Mouse (Mus musculus): ENCODE results near the gene Clec2i. TPM values are rescaled to one million over a fixed set of nuclear protein-coding genes. Genes with fewer than 3 reads are reported as not detected.

Gene Clec2i
- polyA plus RNA-seq, 1 experiment from 2014 or later: 0.40 TPM

DNA sequence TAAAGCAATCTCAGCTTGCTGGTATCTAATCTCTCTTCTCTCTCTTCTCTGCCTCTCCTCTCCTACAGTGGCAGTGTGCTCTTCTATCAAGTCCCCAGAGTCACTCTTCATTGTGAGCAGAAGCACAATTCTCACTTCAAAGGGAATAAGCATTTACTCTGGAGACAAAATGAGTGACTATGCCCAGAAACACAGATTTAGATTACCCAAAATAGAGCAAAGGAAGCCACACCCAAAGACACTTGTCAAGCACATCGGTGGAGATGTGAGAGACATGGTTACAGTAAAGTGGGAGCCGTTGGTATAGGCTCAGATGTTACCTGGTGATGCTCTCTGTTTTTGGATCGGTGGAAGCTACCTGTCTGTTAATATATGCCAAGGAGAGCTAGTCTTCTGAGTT lies 34.6 kb upstream of the Clec2i start:
- Histone ChIP-seq H3K36me3 (ENCODE audit: control insufficient read depth, insufficient read depth, low read length) (no peaks in the 10 kb centered on the region), H3K27ac (ENCODE audit: low read length) (no peak overlapping the region), H3K4me2 (ENCODE audit: low read depth, low read length) (no peak overlapping the region), H3K9ac (ENCODE audit: low read depth, low read length) (no peak overlapping the region), H3K9me3 (ENCODE audit: control insufficient read depth, low read length) (no peaks in the 10 kb centered on the region), H3K4me1 (ENCODE audit: control insufficient read depth, insufficient read depth, low read length) (no peaks in the 10 kb centered on the region), H3K4me3 (ENCODE audit: low read length) (no peak overlapping the region), H3K27me3 (replicated peaks; ENCODE audit: control insufficient read depth, insufficient read depth, low read length) (no peaks in the 10 kb centered on the region)
- ATAC-seq: no peak
- WGBS: 74% methylated on average over 3 of the region's 3 CpGs

DNA sequence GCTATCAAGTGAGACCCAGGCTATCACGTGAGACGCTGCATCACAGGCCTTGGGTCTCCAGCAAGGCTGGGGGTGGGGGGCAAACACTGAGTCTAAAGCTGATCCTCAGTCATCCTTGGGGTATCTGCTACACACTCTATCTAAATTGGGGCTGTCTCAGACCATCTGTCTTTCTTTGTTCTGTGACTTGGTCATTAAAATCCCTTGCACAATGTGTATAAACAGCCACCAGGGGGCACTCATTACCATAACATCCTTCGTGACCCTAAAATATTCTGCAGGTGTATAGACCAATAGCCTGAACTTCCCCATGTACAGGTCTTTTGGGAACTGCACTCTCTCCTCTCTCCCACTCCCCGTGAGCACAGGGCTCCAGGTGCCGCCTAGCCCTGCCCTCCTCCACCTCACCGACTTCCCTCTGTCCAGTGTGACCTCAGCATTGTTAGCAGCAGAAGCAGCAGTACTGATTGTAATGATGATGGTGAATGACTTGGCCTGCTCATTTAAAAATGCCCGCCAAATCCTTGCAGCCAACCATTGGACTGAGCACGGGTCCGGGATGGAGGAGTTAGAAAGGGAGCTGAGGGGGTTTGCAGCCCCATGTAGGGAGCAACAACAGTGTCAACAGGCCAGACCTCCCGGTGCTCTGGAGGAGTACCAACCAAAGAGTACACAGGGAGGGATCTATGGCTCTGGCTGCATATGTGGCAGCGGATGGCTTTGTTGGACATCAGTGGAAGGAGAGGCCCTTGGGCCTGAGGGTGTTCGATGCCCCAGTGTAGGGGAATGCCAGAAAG lies 33.2 kb upstream of the Clec2i start:
- no peak overlapping the region for H3K9ac ChIP-seq (ENCODE audit: low read depth, low read length)
- H3K4me2 ChIP-seq (ENCODE audit: low read depth, low read length): no peak overlapping the region
- no peak overlapping the region for H3K27ac ChIP-seq (ENCODE audit: low read length)
- peak; percentile 43 for ATAC-seq
- no peaks in the 10 kb centered on the region for H3K36me3 ChIP-seq (ENCODE audit: control insufficient read depth, insufficient read depth, low read length)
- WGBS: 54% methylated on average over 12 of the region's 12 CpGs
- H3K9me3 ChIP-seq (ENCODE audit: control insufficient read depth, low read length): no peaks in the 10 kb centered on the region
- no peaks in the 10 kb centered on the region for H3K27me3 ChIP-seq (replicated peaks; ENCODE audit: control insufficient read depth, insufficient read depth, low read length)
- no peaks in the 10 kb centered on the region for H3K4me1 ChIP-seq (ENCODE audit: control insufficient read depth, insufficient read depth, low read length)
- H3K4me3 ChIP-seq (ENCODE audit: low read length): no peak overlapping the region

DNA sequence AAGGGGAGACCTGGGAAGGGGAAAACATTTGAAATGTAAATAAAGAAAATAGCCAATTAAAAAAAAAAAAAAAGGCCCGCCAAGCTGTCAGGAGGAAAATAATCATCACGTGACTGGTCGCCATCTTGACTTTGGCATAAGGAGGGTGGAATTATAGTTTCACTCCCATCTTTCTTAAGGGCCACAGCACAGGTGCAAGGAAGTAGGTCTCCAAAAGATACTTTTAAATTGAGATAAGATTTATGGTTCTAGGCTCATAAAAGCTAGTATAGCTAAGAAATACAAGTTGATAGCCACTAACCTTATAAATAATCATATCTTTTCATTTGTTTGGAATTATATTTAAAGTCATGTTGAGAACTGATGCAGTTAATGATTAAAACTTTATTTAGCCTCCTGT lies 32.5 kb upstream of the Clec2i start:
- Histone ChIP-seq H3K4me3 (ENCODE audit: low read length) (no peak overlapping the region), H3K9ac (ENCODE audit: low read depth, low read length) (no peak overlapping the region), H3K27ac (ENCODE audit: low read length) (no peak overlapping the region), H3K4me1 (ENCODE audit: control insufficient read depth, insufficient read depth, low read length) (no peaks in the 10 kb centered on the region), H3K27me3 (replicated peaks; ENCODE audit: control insufficient read depth, insufficient read depth, low read length) (no peaks in the 10 kb centered on the region), H3K9me3 (ENCODE audit: control insufficient read depth, low read length) (no peaks in the 10 kb centered on the region), H3K4me2 (ENCODE audit: low read depth, low read length) (no peak overlapping the region), H3K36me3 (ENCODE audit: control insufficient read depth, insufficient read depth, low read length) (no peaks in the 10 kb centered on the region)
- WGBS: 74% methylated on average over 3 of the region's 3 CpGs
- peak; percentile 61; the same call in 1 of the 2 replicates for ATAC-seq

DNA sequence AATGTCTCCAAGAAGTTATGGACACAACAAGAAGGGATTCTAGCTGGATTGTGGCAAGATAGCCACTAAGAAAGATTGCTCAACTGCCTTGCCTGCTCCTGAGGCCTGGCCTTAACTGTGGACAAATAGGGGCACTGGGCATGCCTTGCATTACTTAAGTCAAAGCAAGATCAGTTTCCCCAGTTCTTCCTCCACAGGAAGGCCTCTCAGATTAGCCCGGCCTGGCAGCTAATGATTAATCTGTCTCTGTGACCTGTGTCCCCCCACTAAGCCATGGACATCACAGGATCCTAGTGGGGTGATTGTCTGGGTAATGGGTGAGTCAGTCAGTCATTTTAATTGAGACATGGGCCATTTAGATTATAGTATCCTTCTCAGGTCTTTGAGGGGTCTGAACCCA lies 31.9 kb upstream of the Clec2i start:
- Histone ChIP-seq H3K4me1 (ENCODE audit: control insufficient read depth, insufficient read depth, low read length) (no peaks in the 10 kb centered on the region), H3K9me3 (ENCODE audit: control insufficient read depth, low read length) (no peaks in the 10 kb centered on the region), H3K36me3 (ENCODE audit: control insufficient read depth, insufficient read depth, low read length) (no peaks in the 10 kb centered on the region), H3K4me2 (ENCODE audit: low read depth, low read length) (no peak overlapping the region), H3K27me3 (replicated peaks; ENCODE audit: control insufficient read depth, insufficient read depth, low read length) (no peaks in the 10 kb centered on the region), H3K9ac (ENCODE audit: low read depth, low read length) (no peak overlapping the region), H3K4me3 (ENCODE audit: low read length) (no peak overlapping the region), H3K27ac (ENCODE audit: low read length) (peak overlapping the region; percentile 68; the same call in 1 of the 2 replicates)
- peak; percentile 43 for ATAC-seq
- 69% methylated on average over 1 of the region's 1 CpGs for WGBS

DNA sequence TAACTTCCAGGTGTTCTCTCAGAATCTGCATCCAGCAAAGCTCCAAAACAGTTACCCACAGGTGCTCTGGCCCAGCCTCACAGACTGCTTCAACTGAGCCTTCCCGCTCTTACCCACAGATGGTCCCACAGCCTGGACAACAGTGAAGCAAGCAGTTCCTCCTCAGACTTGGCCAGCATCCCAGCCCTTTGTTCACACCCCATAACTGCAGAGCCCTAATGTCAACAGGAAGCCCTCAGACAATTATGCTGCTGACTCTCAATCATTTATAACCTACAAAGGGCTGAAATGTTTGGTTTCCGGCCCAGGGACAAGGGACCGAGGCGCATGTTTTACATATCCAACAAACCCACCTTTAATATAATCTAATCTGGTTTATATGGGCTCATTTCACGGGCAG lies 31.1 kb upstream of the Clec2i start:
- Histone ChIP-seq H3K9ac (ENCODE audit: low read depth, low read length) (no peak overlapping the region), H3K4me2 (ENCODE audit: low read depth, low read length) (no peak overlapping the region), H3K36me3 (ENCODE audit: control insufficient read depth, insufficient read depth, low read length) (no peaks in the 10 kb centered on the region), H3K27ac (ENCODE audit: low read length) (no peak overlapping the region), H3K27me3 (replicated peaks; ENCODE audit: control insufficient read depth, insufficient read depth, low read length) (no peaks in the 10 kb centered on the region), H3K4me3 (ENCODE audit: low read length) (no peak overlapping the region), H3K9me3 (ENCODE audit: control insufficient read depth, low read length) (no peaks in the 10 kb centered on the region), H3K4me1 (ENCODE audit: control insufficient read depth, insufficient read depth, low read length) (no peaks in the 10 kb centered on the region)
- 48% methylated on average over 5 of the region's 5 CpGs for WGBS
- ATAC-seq: peak; percentile 78

DNA sequence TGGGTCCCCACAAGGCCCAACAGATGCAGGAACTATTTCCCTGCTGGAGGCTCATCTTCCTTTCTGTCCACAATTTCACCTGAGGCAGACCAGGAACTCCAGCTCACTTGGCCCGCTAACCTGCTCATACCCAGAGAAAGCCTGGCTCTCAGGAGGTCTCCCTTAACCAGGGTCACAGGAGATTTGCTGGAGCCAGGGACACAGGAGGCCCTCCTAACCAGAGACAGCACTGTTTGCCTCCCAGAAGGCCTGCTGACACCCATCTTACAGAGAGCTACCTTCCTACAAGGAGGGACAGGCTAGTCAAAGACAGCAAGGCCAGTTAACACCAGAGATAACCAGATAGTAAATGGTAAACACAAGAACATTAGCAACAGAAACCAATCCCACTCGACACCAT lies 29.4 kb upstream of the Clec2i start:
- Histone ChIP-seq H3K36me3 (ENCODE audit: control insufficient read depth, insufficient read depth, low read length) (no peaks in the 10 kb centered on the region), H3K4me1 (ENCODE audit: control insufficient read depth, insufficient read depth, low read length) (no peaks in the 10 kb centered on the region), H3K4me3 (ENCODE audit: low read length) (no peak overlapping the region), H3K27ac (ENCODE audit: low read length) (no peak overlapping the region), H3K4me2 (ENCODE audit: low read depth, low read length) (no peak overlapping the region), H3K9ac (ENCODE audit: low read depth, low read length) (no peak overlapping the region), H3K9me3 (ENCODE audit: control insufficient read depth, low read length) (no peaks in the 10 kb centered on the region), H3K27me3 (replicated peaks; ENCODE audit: control insufficient read depth, insufficient read depth, low read length) (no peaks in the 10 kb centered on the region)
- no peak for ATAC-seq
- WGBS: 93% methylated on average over 2 of the region's 2 CpGs

DNA sequence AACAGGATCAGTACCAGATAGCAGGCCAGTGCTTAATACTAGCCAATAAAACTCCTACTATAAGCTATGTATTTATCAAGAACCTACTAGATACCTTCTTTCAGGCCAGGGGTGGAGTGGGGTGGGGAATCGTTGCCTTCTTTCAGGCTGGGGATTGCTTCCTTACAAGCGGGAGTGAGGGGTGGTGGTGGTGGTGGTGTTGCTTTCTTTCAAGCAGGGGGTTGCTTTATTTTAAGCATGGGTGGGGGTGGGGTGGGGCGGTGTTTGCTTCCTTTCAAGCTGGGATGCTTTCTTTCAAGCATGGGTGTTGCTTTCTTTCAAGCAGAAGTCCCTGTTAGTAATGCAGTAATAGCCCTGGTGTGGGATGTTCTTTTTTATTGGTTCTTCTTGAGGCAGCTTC lies 18.5 kb upstream of the Clec2i start:
- Histone ChIP-seq H3K9ac (ENCODE audit: low read depth, low read length) (no peak overlapping the region), H3K4me2 (ENCODE audit: low read depth, low read length) (no peak overlapping the region), H3K27me3 (replicated peaks; ENCODE audit: control insufficient read depth, insufficient read depth, low read length) (no peaks in the 10 kb centered on the region), H3K4me1 (ENCODE audit: control insufficient read depth, insufficient read depth, low read length) (no peaks in the 10 kb centered on the region), H3K27ac (ENCODE audit: low read length) (no peak overlapping the region), H3K4me3 (ENCODE audit: low read length) (no peak overlapping the region), H3K9me3 (ENCODE audit: control insufficient read depth, low read length) (no peaks in the 10 kb centered on the region), H3K36me3 (ENCODE audit: control insufficient read depth, insufficient read depth, low read length) (no peaks in the 10 kb centered on the region)
- WGBS: 47% methylated on average over 3 of the region's 3 CpGs
- no peak for ATAC-seq

DNA sequence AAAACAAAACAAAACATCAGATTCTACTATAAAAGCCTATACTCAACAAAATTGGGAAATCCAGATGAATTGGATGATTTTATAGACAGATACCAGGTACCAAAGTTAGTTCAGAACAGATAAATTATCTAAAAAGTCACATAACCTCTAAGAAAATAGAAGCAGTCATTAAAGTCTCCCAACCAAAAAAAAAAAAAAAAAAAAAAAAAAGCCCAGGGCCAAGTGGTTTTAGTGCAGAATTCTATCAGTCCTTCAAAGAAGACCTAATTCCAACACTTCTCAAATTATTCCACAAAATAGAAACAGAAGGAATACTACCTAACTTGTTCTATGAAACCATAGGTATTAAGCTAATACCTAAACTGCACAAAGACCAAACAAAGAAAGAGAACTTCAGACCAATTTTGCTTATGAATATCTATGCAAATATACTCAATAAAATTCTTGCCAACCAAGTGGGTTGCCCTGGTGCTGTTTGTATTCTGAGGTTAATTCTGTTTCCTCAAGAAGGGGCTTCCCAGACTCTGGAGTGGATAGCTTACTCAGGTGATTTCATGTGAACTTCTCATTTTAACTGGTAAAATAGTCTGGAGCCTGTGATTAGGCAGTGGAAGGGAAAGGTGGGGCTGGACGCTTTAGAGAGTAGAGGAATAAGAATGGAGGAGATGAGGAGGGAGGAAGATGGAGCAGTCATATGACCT lies 15.3 kb upstream of the Clec2i start:
- Histone ChIP-seq H3K4me3 (ENCODE audit: low read length) (no peak overlapping the region), H3K27me3 (replicated peaks; ENCODE audit: control insufficient read depth, insufficient read depth, low read length) (no peaks in the 10 kb centered on the region), H3K4me2 (ENCODE audit: low read depth, low read length) (no peak overlapping the region), H3K36me3 (ENCODE audit: control insufficient read depth, insufficient read depth, low read length) (no peaks in the 10 kb centered on the region), H3K9ac (ENCODE audit: low read depth, low read length) (no peak overlapping the region), H3K4me1 (ENCODE audit: control insufficient read depth, insufficient read depth, low read length) (no peaks in the 10 kb centered on the region), H3K27ac (ENCODE audit: low read length) (no peak overlapping the region), H3K9me3 (ENCODE audit: control insufficient read depth, low read length) (no peaks in the 10 kb centered on the region)
- no peak for ATAC-seq
- WGBS: 89% methylated on average over 1 of the region's 1 CpGs

DNA sequence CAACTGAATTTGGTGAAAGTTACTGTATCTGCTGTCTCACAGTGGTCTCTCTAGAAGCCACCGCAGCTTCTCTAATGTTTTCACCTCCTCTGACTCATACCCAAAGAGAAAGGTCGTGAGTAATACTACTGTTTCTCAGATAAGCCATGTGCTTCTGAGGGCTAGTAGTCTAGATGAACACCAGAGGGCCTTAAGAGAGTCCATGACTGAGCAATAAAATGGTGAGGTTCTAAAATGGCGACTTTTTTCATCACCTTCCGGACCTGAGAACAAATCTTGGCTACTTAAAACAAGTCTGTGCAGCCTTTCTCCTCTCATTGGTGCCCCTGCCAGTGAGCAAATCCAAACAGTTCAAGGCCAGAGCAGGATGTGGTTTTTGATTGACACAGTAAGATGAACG lies 1.4 kb downstream of the Clec2i start:
- Histone ChIP-seq H3K27ac (ENCODE audit: low read length) (no peak overlapping the region), H3K9me3 (ENCODE audit: control insufficient read depth, low read length) (no peaks in the 10 kb centered on the region), H3K4me2 (ENCODE audit: low read depth, low read length) (no peak overlapping the region), H3K36me3 (ENCODE audit: control insufficient read depth, insufficient read depth, low read length) (no peaks in the 10 kb centered on the region), H3K27me3 (replicated peaks; ENCODE audit: control insufficient read depth, insufficient read depth, low read length) (no peaks in the 10 kb centered on the region), H3K4me1 (ENCODE audit: control insufficient read depth, insufficient read depth, low read length) (no peaks in the 10 kb centered on the region), H3K4me3 (ENCODE audit: low read length) (no peak overlapping the region), H3K9ac (ENCODE audit: low read depth, low read length) (no peak overlapping the region)
- no peak; the same call in 1 of the 2 replicates for ATAC-seq
- 78% methylated on average over 5 of the region's 5 CpGs for WGBS

All from intestine, embryonic 16.5 days (tissue).